Mouse (Mus musculus): ENCODE measurements around the gene Crybg1.

- no peak for TF ChIP-seq MAZ (IDR thresholded peaks at IDR 0.05; ENCODE audit: low read depth, low read length)
- no peak for TF ChIP-seq NELFE (IDR thresholded peaks at IDR 0.05; ENCODE audit: low read depth, low read length)
- TF ChIP-seq POLR2AphosphoS5 (IDR thresholded peaks at IDR 0.05; ENCODE audit: borderline replicate concordance, low read depth, low read length): no peak
- no peak for TF ChIP-seq POLR2A (IDR thresholded peaks at IDR 0.05; ENCODE audit: control insufficient read depth in 1 of 2, insufficient read depth in 1 of 2, low read depth in 1 of 2, low read length in 2 of 2, poor library complexity in 1 of 2)
- no peak for TF ChIP-seq CHD2 (IDR thresholded peaks at IDR 0.05; ENCODE audit: low read length)
- TF ChIP-seq TAL1 (IDR thresholded peaks at IDR 0.05; ENCODE audit: low read length): no peak
- TF ChIP-seq ZMIZ1 (IDR thresholded peaks at IDR 0.05; ENCODE audit: low read depth, low read length): no peak
- no peak for TF ChIP-seq RCOR1 (IDR thresholded peaks at IDR 0.05; ENCODE audit: low read depth, low read length)
- TF ChIP-seq CTCF (IDR thresholded peaks at IDR 0.05 in 2 of 3, conservative IDR thresholded peaks at IDR 0.05 in 1 of 3; ENCODE audit: control insufficient read depth in 1 of 3, insufficient read depth in 1 of 3, low read depth in 2 of 3, low read length in 3 of 3, poor library complexity in 1 of 3, severe bottlenecking in 1 of 3): no peak
- TF ChIP-seq ETS1 (IDR thresholded peaks at IDR 0.05; ENCODE audit: low read depth, low read length): no peak
- no peak for TF ChIP-seq GATA1 (IDR thresholded peaks at IDR 0.05; ENCODE audit: low read depth, low read length)
- no peak for TF ChIP-seq UBTF (IDR thresholded peaks at IDR 0.05; ENCODE audit: borderline replicate concordance, insufficient read depth, low read depth, low read length)
- no peak for TF ChIP-seq HCFC1 (IDR thresholded peaks at IDR 0.05; ENCODE audit: low read depth, low read length)
These were observed 152.6 kb downstream of the Crybg1 start for GRCm38 (mm10) chr10:43995858-43996650.
